Mouse (Mus musculus): ENCODE data around the gene Dact3. TPM values are rescaled to one million over a fixed set of nuclear protein-coding genes. Genes with fewer than 3 reads are reported as not detected.

Gene Dact3
- total RNA-seq (2021): 100 to 1,000 TPM; 179 to 210 TPM

DNA sequence AGATGAGACGGTGACA lies at the start of gene Dact3:
TSS of gene Dact3 (plus strand) at position 8 of the 16 bp plus-strand sequence.
- intact Hi-C loops (cut with DNase I): loop anchor here (2.0 kb wide), 1 partner anchor 16 kb away; the partner anchor contains the start of gene Gng8
- DNase-seq (ENCODE audit: low spot score in 2 of 2): no peak

GRCm38 (mm10) chr7:16825785-16826184 lies 49.3 kb upstream of the Dact3 start:
- DNase-seq (ENCODE audit: low spot score in 2 of 2): no peak
- intact Hi-C loops (cut with DNase I): no loop called here

GRCm38 (mm10) chr7:16826571-16826970 lies 48.5 kb upstream of the Dact3 start:
- no peak for DNase-seq (ENCODE audit: low spot score in 2 of 2)
- intact Hi-C loops (cut with DNase I): no loop called here

DNA sequence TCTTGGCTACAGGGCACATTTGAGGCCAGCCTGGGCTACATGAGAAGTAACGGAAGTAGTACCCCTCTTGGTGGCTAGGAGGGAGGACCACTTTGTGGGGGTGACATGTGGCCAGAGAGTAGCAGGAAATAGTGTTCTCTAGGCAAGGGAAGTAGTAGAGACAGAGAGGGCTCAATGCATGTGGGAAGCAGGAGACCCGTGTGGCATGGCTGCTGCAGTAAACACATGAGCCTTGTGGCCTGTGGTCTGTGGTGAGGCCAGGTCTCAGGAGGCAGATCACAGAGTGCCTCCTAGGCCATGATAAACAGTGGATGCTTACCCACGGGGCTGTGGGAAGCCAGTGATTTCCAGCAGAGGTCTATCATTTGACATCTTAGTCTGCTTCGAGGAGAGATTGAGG lies 47.8 kb upstream of the Dact3 start:
- intact Hi-C loops (cut with DNase I): no loop called here
- no peak for DNase-seq (ENCODE audit: low spot score in 2 of 2)

GRCm38 (mm10) chr7:16830449-16830848 lies 44.7 kb upstream of the Dact3 start:
- no peak for DNase-seq (ENCODE audit: low spot score in 2 of 2)
- intact Hi-C loops (cut with DNase I): no loop called here

- intact Hi-C loops (cut with DNase I): no loop called here
Observed at GRCm38 (mm10) chr7:16837916-16838803, 37.0 kb upstream of the Dact3 start.

GRCm38 (mm10) chr7:16838804-16839426 lies 36.2 kb upstream of the Dact3 start:
- DNase-seq (ENCODE audit: low spot score in 2 of 2): no peak
- intact Hi-C loops (cut with DNase I): no loop called here

More at GRCm38 (mm10) chr7:16837916-16838803, 37.0 kb upstream of the Dact3 start:
- DNase-seq (ENCODE audit: low spot score in 2 of 2): no peak

DNA sequence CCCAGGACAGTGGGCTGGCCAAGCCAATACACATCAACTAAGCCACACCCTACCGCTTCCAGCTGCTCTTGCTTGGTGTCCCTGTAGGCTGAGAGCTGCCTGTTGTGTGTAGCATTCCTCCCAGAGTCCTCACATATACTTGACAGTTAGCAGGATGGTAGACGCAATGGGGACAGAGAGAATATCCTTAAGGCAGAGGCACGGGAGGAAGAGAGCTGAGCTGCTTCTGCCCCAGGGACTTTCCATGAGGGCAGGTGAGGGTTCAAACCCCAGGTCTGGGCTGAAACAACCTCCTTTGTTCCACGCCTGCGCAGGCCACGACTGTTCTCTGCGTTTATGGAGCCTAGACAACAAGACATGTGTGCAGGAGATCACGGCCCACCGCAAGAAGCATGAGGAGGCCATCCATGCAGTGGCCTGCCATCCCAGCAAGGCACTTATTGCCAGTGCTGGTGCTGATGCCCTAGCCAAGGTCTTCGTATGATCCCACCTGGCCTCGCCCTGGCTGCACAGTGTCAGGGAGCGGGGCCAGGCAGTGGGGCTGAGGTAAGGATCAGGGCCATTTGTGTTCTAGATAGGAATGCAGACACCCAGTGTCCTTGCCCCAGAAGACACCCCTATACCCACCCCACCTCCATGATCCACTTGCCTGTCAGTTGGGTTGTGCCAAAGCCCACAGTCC lies 35.5 kb upstream of the Dact3 start:
- no peak for DNase-seq (ENCODE audit: low spot score in 2 of 2)
- intact Hi-C loops (cut with DNase I): no loop called here

- intact Hi-C loops (cut with DNase I): no loop called here
Observed at GRCm38 (mm10) chr7:16840109-16840491, 35.0 kb upstream of the Dact3 start.

GRCm38 (mm10) chr7:16841078-16841477 lies 34.0 kb upstream of the Dact3 start:
- intact Hi-C loops (cut with DNase I): no loop called here
- no peak for DNase-seq (ENCODE audit: low spot score in 2 of 2)

More at GRCm38 (mm10) chr7:16840109-16840491, 35.0 kb upstream of the Dact3 start:
- DNase-seq (ENCODE audit: low spot score in 2 of 2): no peak

DNA sequence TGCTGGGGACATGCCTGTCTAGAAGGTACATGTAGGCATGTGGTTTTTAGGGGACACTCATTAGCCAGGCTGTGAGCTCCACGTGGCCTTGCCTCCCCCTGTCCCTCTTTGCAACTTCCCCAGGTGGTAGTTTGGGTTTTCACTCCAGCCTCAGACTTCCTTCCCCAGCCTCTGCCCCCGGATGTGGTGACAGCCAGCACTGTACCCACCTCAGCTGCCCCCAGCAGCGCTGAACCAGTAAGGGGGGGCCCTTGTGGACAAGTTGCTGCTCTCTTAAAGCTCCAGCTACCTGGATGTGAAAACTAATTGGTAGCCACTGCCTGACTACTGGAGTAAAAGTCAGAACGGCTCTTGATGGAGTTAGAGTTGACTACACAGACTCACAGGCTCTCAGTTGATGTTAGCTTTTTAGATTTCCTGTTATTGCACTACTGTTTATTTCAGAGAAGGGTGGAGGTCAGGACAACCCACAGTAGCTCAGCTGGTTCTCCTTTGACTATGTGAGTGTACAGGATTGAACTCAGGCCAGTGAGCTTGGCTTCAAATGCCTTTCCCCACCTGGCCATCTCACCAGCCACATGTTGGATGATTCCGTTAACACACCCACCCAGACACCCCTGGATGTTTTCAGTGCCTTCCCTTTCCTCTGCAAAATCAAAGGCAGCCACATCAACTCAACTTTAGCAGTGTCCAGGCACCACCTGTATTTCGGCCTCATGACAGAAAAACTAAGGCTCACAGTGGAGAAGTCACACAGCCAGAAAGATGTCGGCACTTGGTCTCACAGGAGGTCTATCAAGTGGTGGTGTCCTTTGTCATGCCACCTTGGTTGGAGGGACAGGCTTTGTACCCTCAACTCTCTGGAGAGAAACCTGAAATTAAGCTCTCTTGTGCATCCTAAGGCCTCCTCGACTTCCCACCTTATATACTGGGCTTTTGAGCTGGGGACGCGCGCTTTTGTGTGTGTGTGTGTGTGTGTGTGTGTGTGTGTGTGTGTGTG lies 33.3 kb upstream of the Dact3 start:
- no peak for DNase-seq (ENCODE audit: low spot score in 2 of 2)
- intact Hi-C loops (cut with DNase I): no loop called here

DNA sequence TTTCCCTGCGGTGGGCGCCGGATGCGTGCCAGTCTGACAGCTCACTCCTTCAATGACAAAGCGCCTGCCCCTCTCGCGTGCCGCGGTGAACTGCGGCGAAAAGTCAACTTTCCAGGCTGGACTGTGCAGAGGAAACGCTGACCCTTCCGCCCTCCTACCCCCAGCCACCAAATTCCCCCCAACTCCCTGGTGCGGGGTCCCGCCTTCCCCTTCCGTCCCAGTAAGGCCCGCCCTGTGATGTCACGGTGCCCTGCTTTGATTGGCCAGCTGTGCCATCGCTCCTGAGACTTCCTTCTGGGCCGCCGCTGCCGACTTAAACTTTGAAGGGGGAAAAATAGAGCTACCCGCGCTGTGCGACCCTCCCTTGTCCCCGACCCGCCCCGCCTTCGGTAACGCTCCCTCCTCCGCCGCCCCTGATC lies 32.5 kb upstream of the Dact3 start, which contains the start of gene Prkd2:
TSS of gene Prkd2 (plus strand) at position 258 of the 419 bp plus-strand sequence.
- peak; percentile 86 to 87 for DNase-seq (ENCODE audit: low spot score in 2 of 2)
- intact Hi-C loops (cut with DNase I): no loop called here

GRCm38 (mm10) chr7:16843441-16844171 lies 31.5 kb upstream of the Dact3 start:
- DNase-seq (ENCODE audit: low spot score in 2 of 2): no peak
- intact Hi-C loops (cut with DNase I): no loop called here

DNA sequence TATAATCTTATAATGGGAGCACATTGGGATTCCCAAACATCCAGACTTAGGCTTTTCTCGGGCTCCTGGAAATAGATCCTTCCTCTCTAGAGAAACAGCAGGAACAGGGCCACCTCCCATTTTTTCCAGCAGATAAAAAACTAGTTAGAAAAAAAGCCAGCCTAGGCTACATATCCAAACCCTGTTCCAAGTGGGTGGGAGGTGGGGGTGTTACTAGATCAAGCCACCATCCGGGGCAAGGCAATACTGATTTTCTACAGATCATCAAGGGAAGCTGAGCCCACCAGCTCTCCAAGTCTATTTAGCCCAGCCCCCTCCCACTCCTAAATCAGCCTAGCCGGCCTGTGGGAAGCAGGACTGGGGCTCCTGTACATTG lies 30.4 kb upstream of the Dact3 start:
- no peak for DNase-seq (ENCODE audit: low spot score in 2 of 2)
- intact Hi-C loops (cut with DNase I): loop anchor here (5.0 kb wide), 1 partner anchor 32 kb away; no protein-coding TSS in a partner anchor

- DNase-seq (ENCODE audit: low spot score in 2 of 2): no peak
- intact Hi-C loops (cut with DNase I): loop anchor here (5.0 kb wide), 1 partner anchor 33 kb away; no protein-coding TSS in a partner anchor
Observed at GRCm38 (mm10) chr7:16845072-16845819, 29.9 kb upstream of the Dact3 start.

- no peak for DNase-seq (ENCODE audit: low spot score in 2 of 2)
- intact Hi-C loops (cut with DNase I): loop anchor here (5.0 kb wide), 1 partner anchor 33 kb away; no protein-coding TSS in a partner anchor
Observed at GRCm38 (mm10) chr7:16845820-16846167, 29.3 kb upstream of the Dact3 start.

DNA sequence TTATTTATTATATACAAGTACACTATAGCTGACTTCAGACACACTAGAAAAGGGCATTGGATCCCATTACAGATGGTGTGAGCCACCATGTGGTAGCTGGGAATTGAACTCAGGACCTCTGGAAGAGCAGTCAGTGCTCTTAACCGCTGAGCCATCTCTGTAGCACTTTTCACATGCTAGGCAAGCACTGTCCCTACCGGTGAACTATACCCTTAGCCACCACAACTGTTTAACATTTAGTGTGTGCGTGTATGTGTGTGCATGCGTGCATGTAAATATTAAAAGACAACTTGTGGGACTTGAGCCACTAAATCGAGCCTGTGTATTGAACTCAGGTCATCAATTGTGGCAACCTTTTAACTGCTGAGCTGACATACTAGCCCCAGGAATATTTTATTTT lies 28.3 kb upstream of the Dact3 start:
- intact Hi-C loops (cut with DNase I): loop anchor here (5.0 kb wide), 1 partner anchor 34 kb away; no protein-coding TSS in a partner anchor
- DNase-seq (ENCODE audit: low spot score in 2 of 2): no peak

DNA sequence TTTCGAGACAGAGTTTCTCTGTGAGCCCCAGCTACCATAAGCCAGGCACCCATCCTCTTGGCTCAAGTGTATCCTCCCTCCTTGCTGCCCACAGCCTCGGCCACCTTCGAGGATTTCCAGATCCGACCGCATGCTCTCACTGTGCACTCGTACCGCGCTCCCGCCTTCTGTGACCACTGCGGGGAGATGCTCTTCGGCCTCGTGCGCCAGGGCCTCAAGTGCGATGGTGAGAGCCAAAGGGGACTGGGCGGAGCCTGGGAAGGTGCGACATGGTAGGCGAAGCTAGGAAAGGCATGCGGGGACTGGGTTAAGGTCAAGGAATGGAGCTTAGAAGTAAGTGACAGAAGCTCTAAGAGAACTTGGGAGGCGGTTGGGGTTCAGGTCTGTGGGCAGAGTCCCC lies 27.6 kb upstream of the Dact3 start:
- intact Hi-C loops (cut with DNase I): loop anchor here (5.0 kb wide), 1 partner anchor 35 kb away; no protein-coding TSS in a partner anchor
- no peak for DNase-seq (ENCODE audit: low spot score in 2 of 2)
